Mouse (Mus musculus) midbrain, embryonic 11.5 days (tissue): ENCODE measurements around the gene Slc22a2. TPM values are rescaled to one million over a fixed set of nuclear protein-coding genes. Genes with fewer than 3 reads are reported as not detected.

ENCODE experiments used
- ATAC-seq: fragments of 200-750 bp; cut with Nextera tagmentation; 2 replicates; pipeline ENCODE4 v1.8.0; 2017; ENCODE audit warnings: moderate TSS enrichment, moderate library complexity; ENCODE audit not compliant: low FRiP score
- DNase-seq: peaks from one replicate; pipeline ENCODE4 v3.0.0; 2015; ENCODE audit warnings: low spot score; ENCODE audit errors: missing footprints
- H3K27ac ChIP-seq: fragments of 300-500 bp; sonication (generic); 2 replicates; pipeline ENCODE4 v1.5.1; 2014; ENCODE audit warnings: low read depth, low read length
- H3K27me3 ChIP-seq: fragments of 300-500 bp; sonication (generic); 2 replicates; pipeline ENCODE4 v1.6.1; 2014; ENCODE audit warnings: mild to moderate bottlenecking, low read length, moderate library complexity, mixed read lengths; ENCODE audit not compliant: control insufficient read depth, insufficient read depth
- H3K36me3 ChIP-seq: fragments of 300-500 bp; sonication (generic); 2 replicates; pipeline ENCODE4 v1.6.1; 2014; ENCODE audit warnings: mild to moderate bottlenecking, low read length, moderate library complexity, mixed read lengths; ENCODE audit not compliant: control insufficient read depth, insufficient read depth
- H3K4me1 ChIP-seq: fragments of 300-500 bp; sonication (generic); 2 replicates; pipeline ENCODE4 v1.6.1; 2014; ENCODE audit warnings: low read length; ENCODE audit not compliant: control insufficient read depth, insufficient read depth
- H3K4me2 ChIP-seq: fragments of 300-500 bp; sonication (generic); 2 replicates; pipeline ENCODE4 v1.6.1; 2014; ENCODE audit warnings: mild to moderate bottlenecking, moderate library complexity
- H3K4me3 ChIP-seq: fragments of 300-500 bp; sonication (generic); 2 replicates; pipeline ENCODE4 v1.5.1; 2014; ENCODE audit warnings: low read depth, low read length
- H3K9ac ChIP-seq: fragments of 300-500 bp; sonication (generic); 2 replicates; pipeline ENCODE4 v1.6.1; 2014; ENCODE audit warnings: low read length
- H3K9me3 ChIP-seq: fragments of 300-500 bp; sonication (generic); 2 replicates; pipeline ENCODE4 v1.6.1; 2016; ENCODE audit warnings: low read length; ENCODE audit not compliant: control insufficient read depth
- WGBS: fragments of 180-500 bp; shearing (Covaris S2); extraction: QIAGEN DNeasy Blood & Tissue Kit; methylation state at CpG from one replicate; pipeline ENCODE4 v1.1.7; 2014; 5-methylcytosine and 5-hydroxymethylcytosine counted together
- polyA plus RNA-seq: library from polyadenylated mRNA; unstranded; fragments of >200 nt; fragmentation: Nextera tagmentation; extraction: Ambion mirVana; gene quantifications from 2 replicates; pipeline ENCODE4 v1.2.1, GENCODE M21; 2014

Gene Slc22a2
- polyA plus RNA-seq, 1 experiment from 2014 or later: not detected

GRCm38 (mm10) chr17:12654061-12654460 lies 70.1 kb downstream of the Slc22a2 start:
- Histone ChIP-seq H3K4me3 (no peak overlapping the region), H3K4me2 (no peak overlapping the region)
- 78% methylated on average over 3 of the region's 3 CpGs for WGBS

GRCm38 (mm10) chr17:12655826-12656225 lies 71.9 kb downstream of the Slc22a2 start:
- ATAC-seq: no peak
- H3K27ac ChIP-seq: no peak overlapping the region
- no peak overlapping the region for H3K4me2 ChIP-seq
- 84% methylated on average over 7 of the region's 7 CpGs for WGBS
- no peaks in the 10 kb centered on the region for H3K9me3 ChIP-seq
- H3K4me1 ChIP-seq: no peaks in the 10 kb centered on the region
- H3K9ac ChIP-seq: no peak overlapping the region
- H3K27me3 ChIP-seq: no peaks in the 10 kb centered on the region
- H3K4me3 ChIP-seq: no peak overlapping the region
- H3K36me3 ChIP-seq: no peaks in the 10 kb centered on the region
- DNase-seq: no peak

More at GRCm38 (mm10) chr17:12654061-12654460, 70.1 kb downstream of the Slc22a2 start:
- Histone ChIP-seq H3K4me1 (no peaks in the 10 kb centered on the region), H3K27me3 (no peaks in the 10 kb centered on the region), H3K36me3 (no peaks in the 10 kb centered on the region), H3K27ac (no peak overlapping the region), H3K9ac (no peak overlapping the region), H3K9me3 (no peaks in the 10 kb centered on the region)
- ATAC-seq: no peak
- no peak for DNase-seq

GRCm38 (mm10) chr17:12658784-12659183 lies 74.9 kb downstream of the Slc22a2 start:
- Histone ChIP-seq H3K4me3 (no peak overlapping the region), H3K4me2 (no peak overlapping the region), H3K27me3 (no peaks in the 10 kb centered on the region), H3K4me1 (no peaks in the 10 kb centered on the region), H3K27ac (no peak overlapping the region), H3K9ac (no peak overlapping the region), H3K9me3 (no peaks in the 10 kb centered on the region), H3K36me3 (no peaks in the 10 kb centered on the region)
- 83% methylated on average over 7 of the region's 7 CpGs for WGBS
- ATAC-seq (no peak), DNase-seq (no peak)

- Histone ChIP-seq H3K27me3 (no peaks in the 10 kb centered on the region), H3K4me2 (no peak overlapping the region), H3K4me3 (no peak overlapping the region), H3K9ac (no peak overlapping the region), H3K36me3 (no peaks in the 10 kb centered on the region), H3K27ac (no peak overlapping the region), H3K9me3 (no peaks in the 10 kb centered on the region), H3K4me1 (no peaks in the 10 kb centered on the region)
- WGBS: 91% methylated on average over 10 of the region's 10 CpGs
- DNase-seq (no peak), ATAC-seq (no peak)
Observed at GRCm38 (mm10) chr17:12659233-12659632, 75.3 kb downstream of the Slc22a2 start.

DNA sequence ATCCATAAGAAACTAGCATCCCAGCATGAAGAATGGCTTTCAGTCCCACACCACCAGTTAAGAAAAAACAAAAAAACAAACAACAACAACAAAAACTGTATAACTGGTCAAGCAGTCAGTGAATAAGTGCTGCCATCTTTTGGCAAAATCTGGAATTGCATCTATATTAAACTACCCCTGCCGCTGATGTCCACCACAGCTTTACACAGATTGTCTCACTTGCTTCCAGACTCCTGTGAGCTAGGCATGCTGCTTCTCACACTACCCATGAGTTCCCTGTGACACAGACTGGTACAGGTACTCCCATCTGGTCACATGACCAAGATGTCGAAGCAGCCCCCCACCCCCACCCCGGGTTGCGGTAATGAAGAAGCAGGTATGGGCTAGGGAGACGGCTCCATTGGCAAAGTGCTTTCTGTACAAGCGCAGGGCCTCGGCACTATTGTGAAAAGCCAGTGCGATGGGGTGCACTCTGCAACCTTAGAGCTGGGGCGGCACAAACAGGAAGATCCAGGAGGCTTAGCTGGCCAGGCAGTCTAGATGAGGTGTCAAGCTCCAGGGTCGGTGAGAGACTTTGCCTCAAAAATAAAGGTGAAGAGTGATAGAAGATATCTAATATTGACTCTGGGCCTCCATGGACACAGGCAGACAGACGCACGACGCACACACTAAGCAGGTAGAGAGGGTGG lies 76.8 kb downstream of the Slc22a2 start:
- Histone ChIP-seq H3K36me3 (no peaks in the 10 kb centered on the region), H3K27me3 (no peaks in the 10 kb centered on the region), H3K4me1 (no peaks in the 10 kb centered on the region), H3K9me3 (no peaks in the 10 kb centered on the region), H3K4me3 (no peak overlapping the region), H3K27ac (no peak overlapping the region), H3K9ac (no peak overlapping the region), H3K4me2 (no peak overlapping the region)
- WGBS: 73% methylated on average over 13 of the region's 13 CpGs
- DNase-seq: peak; percentile 97
- peak; percentile 67 for ATAC-seq

- ATAC-seq: no peak
- H3K4me3 ChIP-seq: no peak overlapping the region
Observed at GRCm38 (mm10) chr17:12664156-12664555, 80.2 kb downstream of the Slc22a2 start.

DNA sequence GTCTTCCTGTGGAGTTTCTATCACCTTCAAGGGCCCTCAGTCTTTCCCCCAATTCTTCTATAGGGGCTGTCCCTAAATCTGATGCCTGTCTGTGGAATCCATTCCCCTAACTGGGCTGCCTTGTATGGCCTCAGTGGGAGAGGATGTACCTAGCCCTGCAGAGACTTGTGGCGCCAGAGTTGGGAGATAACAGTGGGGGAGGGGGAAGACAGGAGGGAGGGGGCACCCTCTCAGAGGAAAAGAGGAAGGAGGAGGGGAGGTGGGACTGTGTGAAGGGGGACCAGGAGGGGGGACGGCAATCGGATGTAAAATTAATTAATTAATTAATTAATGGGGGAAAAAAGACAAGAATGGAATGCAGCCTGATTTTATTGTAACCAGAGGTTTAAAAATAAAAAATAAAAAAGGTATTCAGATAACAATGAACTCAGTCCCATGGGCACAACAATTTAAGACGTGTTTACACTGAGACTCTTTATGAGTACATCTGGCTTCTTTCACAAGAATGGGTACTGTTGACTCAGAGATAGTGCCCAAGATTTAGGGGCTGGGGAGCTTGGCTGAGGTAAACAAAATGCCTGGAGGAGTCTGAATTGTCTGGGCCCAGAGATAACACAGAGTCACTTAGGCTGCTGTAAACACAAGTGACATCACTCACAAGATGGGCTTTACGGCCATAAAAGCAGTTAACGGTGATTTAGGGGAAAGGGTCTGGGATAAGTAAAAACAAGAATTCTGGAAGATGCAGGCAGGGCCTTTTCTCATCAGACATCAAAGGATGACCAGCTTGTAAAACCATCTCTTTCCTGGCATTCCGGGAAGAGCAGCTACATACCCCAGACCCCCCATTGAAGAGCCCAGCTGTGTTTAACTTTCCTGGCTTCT lies 84.8 kb downstream of the Slc22a2 start:
- no peaks in the 10 kb centered on the region; the same call in 1 of the 2 replicates for H3K4me1 ChIP-seq
- no peaks in the 10 kb centered on the region for H3K27me3 ChIP-seq
- no peak for ATAC-seq
- H3K27ac ChIP-seq: no peak overlapping the region
- H3K9me3 ChIP-seq: no peaks in the 10 kb centered on the region
- H3K4me2 ChIP-seq: no peak overlapping the region
- no peak overlapping the region for H3K9ac ChIP-seq
- H3K4me3 ChIP-seq: no peak overlapping the region
- no peak for DNase-seq
- 52% methylated on average over 7 of the region's 7 CpGs for WGBS
- H3K36me3 ChIP-seq: no peaks in the 10 kb centered on the region

More at GRCm38 (mm10) chr17:12664156-12664555, 80.2 kb downstream of the Slc22a2 start:
- WGBS: 78% methylated on average over 8 of the region's 8 CpGs
- Histone ChIP-seq H3K27me3 (no peaks in the 10 kb centered on the region), H3K9me3 (no peaks in the 10 kb centered on the region), H3K36me3 (no peaks in the 10 kb centered on the region), H3K27ac (no peak overlapping the region), H3K4me2 (no peak overlapping the region), H3K9ac (no peak overlapping the region), H3K4me1 (no peaks in the 10 kb centered on the region; the same call in 1 of the 2 replicates)
- no peak for DNase-seq

DNA sequence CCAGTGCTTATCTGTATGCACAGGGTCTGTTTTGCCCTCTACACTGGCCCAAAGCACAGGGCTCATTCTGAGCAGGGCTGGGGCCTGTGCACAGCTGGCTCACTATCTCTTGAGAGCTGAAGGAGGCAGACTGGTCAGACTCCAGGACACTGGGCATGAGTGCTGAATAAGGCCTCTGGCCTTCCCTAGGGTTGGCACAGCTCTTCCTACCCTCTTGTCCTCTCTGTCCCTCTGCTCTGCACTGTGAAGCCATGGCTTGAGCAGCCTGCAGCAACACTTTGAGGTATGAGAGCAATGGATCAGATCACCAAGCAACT lies 85.4 kb downstream of the Slc22a2 start:
- no peaks in the 10 kb centered on the region for H3K36me3 ChIP-seq
- H3K27ac ChIP-seq: no peak overlapping the region
- no peaks in the 10 kb centered on the region for H3K9me3 ChIP-seq
- H3K27me3 ChIP-seq: no peaks in the 10 kb centered on the region
- DNase-seq (no peak), ATAC-seq (peak; percentile 65; the same call in 1 of the 2 replicates)
- H3K9ac ChIP-seq: no peak overlapping the region
- H3K4me1 ChIP-seq: no peaks in the 10 kb centered on the region; the same call in 1 of the 2 replicates
- no peak overlapping the region for H3K4me2 ChIP-seq
- no peak overlapping the region for H3K4me3 ChIP-seq

GRCm38 (mm10) chr17:12671029-12671605 lies 87.2 kb downstream of the Slc22a2 start:
- Histone ChIP-seq H3K27ac (no peak overlapping the region), H3K9me3 (no peaks in the 10 kb centered on the region), H3K4me2 (no peak overlapping the region), H3K4me1 (no peaks in the 10 kb centered on the region; the same call in 1 of the 2 replicates), H3K27me3 (no peaks in the 10 kb centered on the region), H3K4me3 (no peak overlapping the region), H3K9ac (no peak overlapping the region), H3K36me3 (no peaks in the 10 kb centered on the region)
- DNase-seq (no peak), ATAC-seq (no peak)
- 87% methylated on average over 5 of the region's 5 CpGs for WGBS
